Mouse (Mus musculus): Measurements from ENCODE around the gene Slit3. TPM values are rescaled to one million over a fixed set of nuclear protein-coding genes. Genes with fewer than 3 reads are reported as not detected.

Gene Slit3
- total and polyA plus RNA-seq, 3 experiments, result 0.55 to 4.8 (median 2.8) TPM

DNA sequence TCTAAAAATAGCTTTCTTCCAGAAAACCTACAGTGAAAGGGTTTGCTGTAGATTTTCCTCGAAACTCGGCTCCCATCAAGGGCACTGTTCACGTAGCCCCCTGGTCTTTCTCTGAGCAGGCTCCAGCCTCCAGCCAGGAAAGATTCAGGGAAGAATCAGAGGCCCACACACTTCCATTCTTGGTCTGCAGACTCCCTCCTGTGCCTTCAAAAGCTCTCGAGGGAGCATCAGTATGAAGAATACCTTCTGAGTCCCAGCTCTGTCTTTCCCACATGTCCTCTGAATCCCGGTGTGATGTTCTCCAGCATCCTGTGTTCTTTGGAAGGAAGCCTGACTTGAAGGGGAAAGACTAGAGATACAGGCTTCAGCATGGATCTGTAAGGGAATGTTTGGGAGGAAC is 461.6 kb downstream of the Slit3 start:
- Histone ChIP-seq H3K27me3 (replicated peaks) (peaks cover 2% of the 10 kb centered on the region), H3K27ac (ENCODE audit: insufficient read depth, low read depth) (no peak overlapping the region), H3K4me1 (ENCODE audit: control insufficient read depth in 1 of 2, insufficient read depth in 2 of 2) (no peaks in the 10 kb centered on the region), H3K9ac (ENCODE audit: insufficient read depth, low read depth) (no peak overlapping the region), H3K4me2 (ENCODE audit: insufficient read depth, low read depth, poor library complexity, severe bottlenecking) (no peak overlapping the region), H3K9me3 (replicated peaks; ENCODE audit: low read length) (no peaks in the 10 kb centered on the region), H3K36me3 (replicated peaks in 1 of 2; ENCODE audit: control insufficient read depth in 1 of 2, insufficient read depth in 1 of 2, low read length in 1 of 2) (no peaks in the 10 kb centered on the region), H3K4me3 (replicated peaks in 1 of 3; ENCODE audit: low read depth in 2 of 3, low read length in 2 of 3, poor library complexity in 1 of 3) (no peak overlapping the region), H3K79me2 (replicated peaks; ENCODE audit: control insufficient read depth, extremely low read depth, insufficient read depth, poor library complexity, severe bottlenecking) (no peaks in the 10 kb centered on the region)
- in situ Hi-C loops (cut with MboI; ENCODE audit: low pct_ligation_motif_present, low pct_unique_long_range_greater_than_20kb, low sequenced_read_pairs), result no loop called here
- no peak for TF ChIP-seq PAX5 (IDR thresholded peaks at IDR 0.05; ENCODE audit: low read length)
- no peak for TF ChIP-seq MAZ (IDR thresholded peaks at IDR 0.05; ENCODE audit: low read depth, low read length)
- no peak for TF ChIP-seq MXI1 (IDR thresholded peaks at IDR 0.05; ENCODE audit: low read depth, low read length)
- no peak for TF ChIP-seq SMC3 (IDR thresholded peaks at IDR 0.05; ENCODE audit: low read depth, low read length)
- DNase-seq (ENCODE audit: extremely low read depth), result no peak
- dilution Hi-C loops (cut with MboI; ENCODE audit: extremely low pct_ligation_motif_present, extremely low pct_unique_long_range_greater_than_20kb, low sequenced_read_pairs), result no loop called here

DNA sequence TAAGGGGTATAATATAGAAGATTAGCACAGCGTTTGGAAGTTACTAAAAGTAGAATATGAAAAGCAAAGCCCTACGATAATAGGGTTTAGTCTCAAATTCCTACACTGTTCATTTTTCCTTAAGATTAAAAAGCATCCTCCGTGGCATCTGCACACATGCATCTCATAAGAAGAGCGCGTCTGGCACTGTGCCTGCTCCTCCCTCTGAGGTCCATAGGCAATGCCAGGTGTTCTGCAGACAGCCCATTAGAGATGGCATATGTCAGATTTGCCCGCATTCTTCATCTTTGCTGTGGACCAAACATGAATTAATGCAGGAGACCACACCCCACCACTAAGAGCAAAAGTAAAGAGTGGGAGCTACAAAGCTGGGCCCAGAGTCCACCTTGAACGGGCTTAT is 462.6 kb downstream of the Slit3 start:
- Histone ChIP-seq H3K36me3 (replicated peaks in 1 of 2; ENCODE audit: control insufficient read depth in 1 of 2, insufficient read depth in 1 of 2, low read length in 1 of 2) (no peaks in the 10 kb centered on the region), H3K4me3 (replicated peaks in 1 of 3; ENCODE audit: low read depth in 2 of 3, low read length in 2 of 3, poor library complexity in 1 of 3) (no peak overlapping the region), H3K4me2 (ENCODE audit: insufficient read depth, low read depth, poor library complexity, severe bottlenecking) (no peak overlapping the region), H3K4me1 (ENCODE audit: control insufficient read depth in 1 of 2, insufficient read depth in 2 of 2) (no peaks in the 10 kb centered on the region), H3K27ac (ENCODE audit: insufficient read depth, low read depth) (no peak overlapping the region), H3K9ac (ENCODE audit: insufficient read depth, low read depth) (no peak overlapping the region), H3K9me3 (replicated peaks; ENCODE audit: low read length) (no peaks in the 10 kb centered on the region), H3K79me2 (replicated peaks; ENCODE audit: control insufficient read depth, extremely low read depth, insufficient read depth, poor library complexity, severe bottlenecking) (no peaks in the 10 kb centered on the region), H3K27me3 (replicated peaks) (peaks cover 2% of the 10 kb centered on the region)
- dilution Hi-C loops (cut with MboI; ENCODE audit: extremely low pct_ligation_motif_present, extremely low pct_unique_long_range_greater_than_20kb, low sequenced_read_pairs), result no loop called here
- TF ChIP-seq USF1 (IDR thresholded peaks at IDR 0.05; ENCODE audit: low read depth, low read length), result no peak
- TF ChIP-seq BHLHE40 (IDR thresholded peaks at IDR 0.05; ENCODE audit: low read depth, low read length), result no peak
- no peak for TF ChIP-seq RAD21 (IDR thresholded peaks at IDR 0.05; ENCODE audit: low read depth, low read length)
- TF ChIP-seq RCOR1 (conservative IDR thresholded peaks at IDR 0.05; ENCODE audit: low read depth, low read length), result no peak
- no peak for TF ChIP-seq JUN (IDR thresholded peaks at IDR 0.05; ENCODE audit: insufficient read depth, low read depth, low read length)
- no peak for TF ChIP-seq PAX5 (IDR thresholded peaks at IDR 0.05; ENCODE audit: low read length)
- TF ChIP-seq CTCF (conservative IDR thresholded peaks at IDR 0.05 in 1 of 2, IDR thresholded peaks at IDR 0.05 in 1 of 2; ENCODE audit: low read depth in 2 of 2, low read length in 2 of 2), result no peak
- TF ChIP-seq TBP (conservative IDR thresholded peaks at IDR 0.05; ENCODE audit: low read depth, low read length), result no peak
- no peak for TF ChIP-seq ZNF384 (IDR thresholded peaks at IDR 0.05; ENCODE audit: low read depth, low read length)
- TF ChIP-seq ZC3H11A (IDR thresholded peaks at IDR 0.05; ENCODE audit: low read depth, low read length), result no peak
- no peak for DNase-seq (ENCODE audit: extremely low read depth)
- in situ Hi-C loops (cut with MboI; ENCODE audit: low pct_ligation_motif_present, low pct_unique_long_range_greater_than_20kb, low sequenced_read_pairs), result no loop called here

DNA sequence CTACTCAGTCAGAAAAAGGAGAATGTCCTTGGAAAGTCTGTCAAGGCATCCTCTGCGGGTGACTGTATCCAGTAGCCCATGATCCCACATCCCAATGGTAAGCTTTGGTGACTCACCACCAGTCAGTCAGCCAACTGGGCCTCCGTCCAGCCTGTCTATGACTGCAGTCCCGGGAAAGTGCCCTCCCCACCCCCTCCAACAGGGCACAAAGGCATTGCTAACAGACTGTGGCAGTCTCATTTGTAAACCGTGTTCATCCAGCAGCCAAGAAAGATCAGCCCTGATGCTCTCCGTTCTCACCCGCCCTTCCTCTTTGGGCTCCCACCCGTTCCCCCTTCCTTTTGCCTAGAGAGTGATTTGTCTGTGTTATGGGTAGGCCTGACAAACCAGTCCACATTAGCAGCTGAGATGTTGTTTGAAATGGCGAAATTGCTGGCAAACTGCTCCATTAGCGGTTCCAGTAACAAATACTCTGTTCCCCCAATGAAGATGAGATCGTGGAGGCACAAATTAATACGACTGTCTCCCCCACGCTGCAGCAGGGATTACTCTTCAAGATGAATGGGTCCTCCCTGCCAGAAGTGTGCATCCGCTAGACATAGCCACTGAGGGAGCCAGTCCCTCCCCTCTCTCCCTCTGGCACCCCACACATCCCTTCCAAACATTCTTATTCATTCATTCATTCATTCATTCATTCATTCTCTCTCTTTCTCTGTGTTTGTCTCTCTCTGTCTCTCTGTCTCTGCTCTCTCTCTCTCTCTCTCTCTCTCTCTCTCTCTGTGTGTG is 466.3 kb downstream of the Slit3 start:
- dilution Hi-C loops (cut with MboI; ENCODE audit: extremely low pct_ligation_motif_present, extremely low pct_unique_long_range_greater_than_20kb, low sequenced_read_pairs) (no loop called here), in situ Hi-C loops (cut with MboI; ENCODE audit: low pct_ligation_motif_present, low pct_unique_long_range_greater_than_20kb, low sequenced_read_pairs) (no loop called here)
- Histone ChIP-seq H3K9ac (ENCODE audit: insufficient read depth, low read depth) (no peak overlapping the region), H3K4me3 (replicated peaks in 1 of 3; ENCODE audit: low read depth in 2 of 3, low read length in 2 of 3, poor library complexity in 1 of 3) (no peak overlapping the region), H3K4me2 (ENCODE audit: insufficient read depth, low read depth, poor library complexity, severe bottlenecking) (no peak overlapping the region), H3K79me2 (replicated peaks; ENCODE audit: control insufficient read depth, extremely low read depth, insufficient read depth, poor library complexity, severe bottlenecking) (no peaks in the 10 kb centered on the region), H3K27me3 (replicated peaks) (no peaks in the 10 kb centered on the region), H3K9me3 (replicated peaks; ENCODE audit: low read length) (no peaks in the 10 kb centered on the region), H3K36me3 (replicated peaks in 1 of 2; ENCODE audit: control insufficient read depth in 1 of 2, insufficient read depth in 1 of 2, low read length in 1 of 2) (no peaks in the 10 kb centered on the region), H3K4me1 (ENCODE audit: control insufficient read depth in 1 of 2, insufficient read depth in 2 of 2) (no peaks in the 10 kb centered on the region), H3K27ac (ENCODE audit: insufficient read depth, low read depth) (no peak overlapping the region)
- no peak for DNase-seq (ENCODE audit: extremely low read depth)
- TF ChIP-seq IRF4 (IDR thresholded peaks at IDR 0.05; ENCODE audit: low read depth, low read length) (no peak), TBP (conservative IDR thresholded peaks at IDR 0.05; ENCODE audit: low read depth, low read length) (no peak), POLR2AphosphoS2 (IDR thresholded peaks at IDR 0.05; ENCODE audit: low read depth, low read length) (no peak), EP300 (IDR thresholded peaks at IDR 0.05; ENCODE audit: low read length) (no peak), ETS1 (conservative IDR thresholded peaks at IDR 0.05; ENCODE audit: low read depth, low read length) (no peak), KAT2A (IDR thresholded peaks at IDR 0.05; ENCODE audit: insufficient replicate concordance, low read length) (no peak), MAZ (IDR thresholded peaks at IDR 0.05; ENCODE audit: low read depth, low read length) (no peak), USF1 (IDR thresholded peaks at IDR 0.05; ENCODE audit: low read depth, low read length) (no peak), CHD2 (IDR thresholded peaks at IDR 0.05; ENCODE audit: low read length) (no peak), PAX5 (IDR thresholded peaks at IDR 0.05; ENCODE audit: low read length) (no peak), E2F4 (IDR thresholded peaks at IDR 0.05; ENCODE audit: insufficient replicate concordance, low read depth, low read length) (no peak), RAD21 (IDR thresholded peaks at IDR 0.05; ENCODE audit: low read depth, low read length) (no peak), MEF2A (IDR thresholded peaks at IDR 0.05; ENCODE audit: borderline replicate concordance, low read depth, low read length) (no peak), ZKSCAN1 (IDR thresholded peaks at IDR 0.05; ENCODE audit: borderline replicate concordance, low read depth, low read length) (no peak), NRF1 (IDR thresholded peaks at IDR 0.05; ENCODE audit: low read depth, low read length) (no peak), ZNF384 (IDR thresholded peaks at IDR 0.05; ENCODE audit: low read depth, low read length) (no peak)
